In genomic region chr16:22438441-22439373, GRCm38 (mm10) we compare ENCODE assay signal across 8 mouse cellular contexts. TPM values are rescaled to one million over a fixed set of nuclear protein-coding genes. Genes with fewer than 3 reads are reported as not detected.
DNase-seq lines count a peak whose midpoint lies in the region; ATAC-seq and TF ChIP-seq lines count a peak whose summit lies in the region.

No protein-coding gene starts in this region.

- WGBS in embryonic facial prominence, embryonic 12.5 days: under 1% methylated on average over 59 of the region's 59 CpGs
- under 1% methylated on average over 59 of the region's 59 CpGs for WGBS in heart, embryonic 10.5 days
- WGBS in kidney, embryonic 15.5 days: under 1% methylated on average over 59 of the region's 59 CpGs
- under 1% methylated on average over 59 of the region's 59 CpGs for WGBS in liver, adult 2 months

- DNase-seq in A20 (ENCODE audit: low read depth, low spot score): peak; percentile 85
- peak; percentile 58 for DNase-seq in adrenal gland, adult 8-10 months
- DNase-seq in heart, embryonic 10.5 days (ENCODE audit: low spot score): peak; percentile 90
- DNase-seq in liver, adult 2 months (ENCODE audit: extremely low read depth, low read depth, low spot score): peak; percentile 18
- DNase-seq in natural killer cell, adult 2 months (ENCODE audit: low spot score in 2 of 2): peak; percentile 9 to 39

- H3K4me2 ChIP-seq in embryonic facial prominence, embryonic 12.5 days (replicated peaks): peak overlapping the region; percentile 95
- H3K4me2 ChIP-seq in kidney, embryonic 15.5 days: peak overlapping the region; percentile 95

- H3K4me3 ChIP-seq in embryonic facial prominence, embryonic 12.5 days: peak overlapping the region; percentile 77
- peak overlapping the region; percentile 92 for H3K4me3 ChIP-seq in heart, embryonic 10.5 days
- peak overlapping the region; percentile 85 for H3K4me3 ChIP-seq in kidney, embryonic 15.5 days (replicated peaks)
- peak overlapping the region; percentile 83 for H3K4me3 ChIP-seq in liver, adult 2 months (ENCODE audit: insufficient read depth, low read depth, low read length)
- peak overlapping the region; percentile 95 for H3K4me3 ChIP-seq in testis, adult 2 months (ENCODE audit: control insufficient read depth, low read depth, low read length)

- peak overlapping the region; percentile 80 for H3K27ac ChIP-seq in embryonic facial prominence, embryonic 12.5 days
- H3K27ac ChIP-seq in heart, embryonic 10.5 days: peak overlapping the region; percentile 92
- H3K27ac ChIP-seq in kidney, embryonic 15.5 days: peak overlapping the region; percentile 85
- peak overlapping the region; percentile 36; the same call in 1 of the 2 replicates for H3K27ac ChIP-seq in liver, adult 2 months (replicated peaks; ENCODE audit: insufficient read depth, low read depth, low read length)
- peak overlapping the region; percentile 78 for H3K27ac ChIP-seq in testis, adult 2 months (ENCODE audit: control insufficient read depth, insufficient read depth, low read depth, low read length)

- no peak for TF ChIP-seq CTCF in liver, adult 2 months (IDR thresholded peaks at IDR 0.05; ENCODE audit: low read depth, low read length)
- TF ChIP-seq CTCF in testis, adult 2 months (IDR thresholded peaks at IDR 0.05; ENCODE audit: control insufficient read depth, insufficient read depth, insufficient replicate concordance, low read depth, low read length): no peak

- ATAC-seq in embryonic facial prominence, embryonic 12.5 days (ENCODE audit: insufficient number of reproducible peaks, insufficient read depth, low FRiP score, low TSS enrichment): no peak; the same call in none of the 2 replicates
- ATAC-seq in kidney, embryonic 15.5 days (replicated peaks; ENCODE audit: low FRiP score): peak; percentile 27

- no peaks in the 10 kb centered on the region for H3K9me3 ChIP-seq in embryonic facial prominence, embryonic 12.5 days
- H3K9me3 ChIP-seq in heart, embryonic 10.5 days: no peaks in the 10 kb centered on the region
- no peaks in the 10 kb centered on the region for H3K9me3 ChIP-seq in kidney, embryonic 15.5 days (replicated peaks)

- H3K79me2 ChIP-seq in liver, adult 2 months (ENCODE audit: control insufficient read depth, insufficient read depth, low read length): no peaks in the 10 kb centered on the region

- peaks cover 32% of the 10 kb centered on the region for H3K4me1 ChIP-seq in embryonic facial prominence, embryonic 12.5 days
- H3K4me1 ChIP-seq in heart, embryonic 10.5 days: peaks cover 43% of the 10 kb centered on the region
- H3K4me1 ChIP-seq in kidney, embryonic 15.5 days: peaks cover 51% of the 10 kb centered on the region
- H3K4me1 ChIP-seq in liver, adult 2 months (ENCODE audit: control insufficient read depth, insufficient read depth, low read length): peaks cover 4% of the 10 kb centered on the region
- peaks cover 18% of the 10 kb centered on the region for H3K4me1 ChIP-seq in testis, adult 2 months (ENCODE audit: control insufficient read depth, insufficient read depth, low read length)

- TF ChIP-seq POLR2A in liver, adult 2 months (IDR thresholded peaks at IDR 0.05; ENCODE audit: extremely low read depth, insufficient read depth, low read length): no peak
- TF ChIP-seq POLR2A in testis, adult 2 months (IDR thresholded peaks at IDR 0.05; ENCODE audit: control insufficient read depth, low read depth, low read length): no peak

- H3K36me3 ChIP-seq in embryonic facial prominence, embryonic 12.5 days: no peaks in the 10 kb centered on the region
- no peaks in the 10 kb centered on the region for H3K36me3 ChIP-seq in heart, embryonic 10.5 days
- H3K36me3 ChIP-seq in kidney, embryonic 15.5 days: peaks cover 7% of the 10 kb centered on the region; the same call in 1 of the 2 replicates
- H3K36me3 ChIP-seq in liver, adult 2 months (ENCODE audit: control insufficient read depth, insufficient read depth, low read length): no peaks in the 10 kb centered on the region
- no peaks in the 10 kb centered on the region for H3K36me3 ChIP-seq in testis, adult 2 months (ENCODE audit: control insufficient read depth, insufficient read depth, low read length)

- peaks cover 14% of the 10 kb centered on the region; the same call in 1 of the 2 replicates for H3K27me3 ChIP-seq in embryonic facial prominence, embryonic 12.5 days
- 0 out of 2 replicates have a peak, but pooled peaks cover 3% of the 10 kb centered on the region for H3K27me3 ChIP-seq in heart, embryonic 10.5 days (ENCODE audit: insufficient read depth, poor library complexity, severe bottlenecking)
- H3K27me3 ChIP-seq in kidney, embryonic 15.5 days: peaks cover 3% of the 10 kb centered on the region; the same call in 1 of the 2 replicates
- no peaks in the 10 kb centered on the region for H3K27me3 ChIP-seq in liver, adult 2 months (ENCODE audit: control insufficient read depth, insufficient read depth, low read length)
- no peaks in the 10 kb centered on the region for H3K27me3 ChIP-seq in testis, adult 2 months (ENCODE audit: control insufficient read depth, insufficient read depth, low read length)

- peak overlapping the region; percentile 79 for H3K9ac ChIP-seq in embryonic facial prominence, embryonic 12.5 days
- H3K9ac ChIP-seq in kidney, embryonic 15.5 days: peak overlapping the region; percentile 72
- H3K9ac ChIP-seq in liver, adult 2 months (ENCODE audit: low read depth, low read length): peak overlapping the region; percentile 90

RNA-seq across cellular contexts. Expression of gene Etv5, which starts 0.8 kb away (rescaled TPM):
- total RNA-seq in adrenal gland, adult 8-10 months (2022): 10 to 100 TPM; 26.9 to 38.9 (median 29.8) TPM
- 39.5 and 39.8 TPM in 2 replicates for polyA plus RNA-seq in embryonic facial prominence, embryonic 12.5 days (2016; fragmentation: Nextera tagmentation; extraction: Ambion mirVana)
- polyA plus RNA-seq in heart, embryonic 10.5 days (2016; fragmentation: Nextera tagmentation; extraction: Ambion mirVana): 30.7 and 35.1 TPM in 2 replicates
- 59.2 and 59.8 TPM in 2 replicates for polyA plus RNA-seq in kidney, embryonic 15.5 days (2015; fragmentation: Nextera tagmentation; extraction: Ambion mirVana)
- total RNA-seq in liver, adult 2 months (2014; rRNA removed): 2.4 and 2.6 TPM in 2 replicates
- 3.0 TPM in 2 replicates for polyA plus RNA-seq in liver, adult 2 months (2012; rRNA removed)
- 10.4 and 12.6 TPM in 2 replicates for polyA plus RNA-seq in testis, adult 2 months (2012; rRNA removed)

Comparison
In these comparisons a context has a peak if more than half of its experiments do, and no peak if none do; other contexts are left out.
1. DNase-seq: peak in every context shown above with its lines; median percentile 90 in heart, embryonic 10.5 days; 85 in A20; 58 in adrenal gland, adult 8-10 months; 24 in natural killer cell, adult 2 months; 18 in liver, adult 2 months.
2. H3K27ac ChIP-seq: peak in every context shown above with its lines; median percentile 92 in heart, embryonic 10.5 days; 85 in kidney, embryonic 15.5 days; 80 in embryonic facial prominence, embryonic 12.5 days; 78 in testis, adult 2 months; 36 in liver, adult 2 months.